Mouse (Mus musculus) stomach, postnatal 0 days (tissue): ENCODE results near the gene Capn11. TPM values are rescaled to one million over a fixed set of nuclear protein-coding genes. Genes with fewer than 3 reads are reported as not detected.
A peak's percentile ranks its signal among the peaks of the same experiment; 100 is the strongest.

Source experiments
- ATAC-seq: fragments of 200-750 bp; cut with Nextera tagmentation; 2 replicates; pipeline ENCODE4 v1.8.0; 2017; ENCODE audit not compliant: low FRiP score, low TSS enrichment
- DNase-seq: peaks from one replicate; pipeline ENCODE4 v3.0.0-alpha.2; 2016; ENCODE audit warnings: low spot score
- H3K27ac ChIP-seq: fragments of 300-500 bp; sonication (generic); replicated peaks from 2 replicates; pipeline ENCODE4 v1.5.1; 2014; ENCODE audit warnings: mild to moderate bottlenecking, control low read depth
- H3K27me3 ChIP-seq: fragments of 300-500 bp; sonication (generic); 2 replicates; pipeline ENCODE4 v1.6.1; 2014; ENCODE audit warnings: low read length; ENCODE audit not compliant: control insufficient read depth, insufficient read depth
- H3K36me3 ChIP-seq: fragments of 300-500 bp; sonication (generic); 2 replicates; pipeline ENCODE4 v1.6.1; 2014; ENCODE audit warnings: low read length, mixed read lengths; ENCODE audit not compliant: control insufficient read depth, insufficient read depth
- H3K4me1 ChIP-seq: fragments of 300-500 bp; sonication (generic); replicated peaks from 2 replicates; pipeline ENCODE4 v1.6.1; 2014; ENCODE audit warnings: antibody characterized with exemption; ENCODE audit not compliant: control insufficient read depth, insufficient read depth
- H3K4me2 ChIP-seq: fragments of 300-500 bp; sonication (generic); replicated peaks from 2 replicates; pipeline ENCODE4 v1.6.1; 2014; ENCODE audit warnings: low read depth, mild to moderate bottlenecking, control low read depth, moderate library complexity
- H3K4me3 ChIP-seq: fragments of 300-500 bp; sonication (generic); 2 replicates; pipeline ENCODE4 v1.5.1; 2014; ENCODE audit warnings: low read depth, low read length, control low read depth
- H3K9ac ChIP-seq: fragments of 300-500 bp; sonication (generic); 2 replicates; pipeline ENCODE4 v1.6.1; 2014; ENCODE audit warnings: mild to moderate bottlenecking, low read length, control low read depth, mixed read lengths
- H3K9me3 ChIP-seq: fragments of 300-500 bp; sonication (generic); 2 replicates; pipeline ENCODE4 v1.6.1; 2016; ENCODE audit warnings: low read length; ENCODE audit not compliant: control insufficient read depth
- CTCF ChIP-seq: IDR thresholded peaks from 2 replicates; pipeline ENCODE4 v1.5.1; 2016; ENCODE audit warnings: antibody characterized with exemption, low read depth, mild to moderate bottlenecking, moderate library complexity
- EP300 ChIP-seq: optimal IDR thresholded peaks from 2 replicates; pipeline ENCODE3; 2016; ENCODE audit warnings: antibody characterized with exemption
- WGBS: fragments of 180-500 bp; shearing (Covaris S2); extraction: QIAGEN DNeasy Blood & Tissue Kit; methylation state at CpG from one replicate; pipeline ENCODE4 v1.1.7; 2014; 5-methylcytosine and 5-hydroxymethylcytosine counted together
- polyA plus RNA-seq: library from polyadenylated mRNA; unstranded; fragments of >200 nt; fragmentation: Nextera tagmentation; extraction: Ambion mirVana; gene quantifications from 2 replicates; pipeline ENCODE4 v1.2.1, GENCODE M21; 2015

Gene Capn11
- polyA plus RNA-seq, 1 experiment from 2014 or later: 0.06 TPM

DNA sequence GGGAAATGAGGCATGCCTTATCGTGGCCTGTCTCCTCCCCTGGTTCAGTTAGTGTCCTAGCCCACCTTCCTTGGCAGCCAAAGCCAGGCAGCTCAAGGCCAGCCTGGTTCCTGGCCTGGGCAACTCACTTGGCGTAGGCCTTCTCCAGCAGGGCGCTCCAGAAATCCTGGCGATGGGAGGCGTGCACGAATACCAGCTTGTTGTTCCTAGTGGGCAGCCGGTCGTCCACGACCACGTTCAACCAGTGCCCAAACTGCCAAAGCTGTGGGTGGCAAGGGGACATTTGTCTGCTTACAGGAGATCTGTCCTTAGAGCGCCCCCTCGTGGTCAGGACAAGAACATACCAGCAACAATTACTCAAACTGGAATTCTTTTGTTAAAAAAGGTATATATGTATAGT, 16.4 kb downstream of the Capn11 start:
- no peak overlapping the region for H3K9ac ChIP-seq
- no peaks in the 10 kb centered on the region for H3K4me1 ChIP-seq
- TF ChIP-seq EP300 (no peak), CTCF (peak; percentile 88)
- no peaks in the 10 kb centered on the region for H3K9me3 ChIP-seq
- no peaks in the 10 kb centered on the region for H3K27me3 ChIP-seq
- H3K36me3 ChIP-seq: no peaks in the 10 kb centered on the region
- DNase-seq (peak; percentile 75), ATAC-seq (peak; percentile 42; the same call in 1 of the 2 replicates)
- 26% methylated on average over 12 of the region's 12 CpGs for WGBS
- no peak overlapping the region for H3K4me3 ChIP-seq
- H3K27ac ChIP-seq: no peak overlapping the region
- H3K4me2 ChIP-seq: no peak overlapping the region

DNA sequence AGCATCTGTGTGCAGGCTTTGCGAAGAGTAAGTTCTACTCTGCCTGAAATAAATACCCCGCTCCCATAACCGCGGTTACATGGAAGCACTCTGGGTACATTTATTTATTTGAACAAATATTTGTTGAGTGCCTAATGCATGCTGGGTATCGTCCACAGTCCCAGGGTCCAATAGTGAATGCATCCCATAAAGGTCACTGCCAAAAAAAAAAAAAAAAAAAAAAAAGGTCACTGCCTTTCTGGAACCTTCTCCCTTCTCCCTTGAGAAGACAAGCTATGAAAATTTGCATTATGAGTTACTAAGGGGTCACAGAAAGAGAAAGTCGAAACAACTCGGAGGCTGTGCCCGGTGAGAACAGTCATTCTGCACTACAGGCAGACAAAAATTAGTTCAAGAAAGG, 17.1 kb downstream of the Capn11 start:
- TF ChIP-seq CTCF (no peak), EP300 (no peak)
- DNase-seq (no peak), ATAC-seq (no peak)
- no peak overlapping the region for H3K4me2 ChIP-seq
- no peak overlapping the region for H3K27ac ChIP-seq
- no peak overlapping the region for H3K9ac ChIP-seq
- H3K4me1 ChIP-seq: no peaks in the 10 kb centered on the region
- H3K4me3 ChIP-seq: no peak overlapping the region
- H3K36me3 ChIP-seq: no peaks in the 10 kb centered on the region
- no peaks in the 10 kb centered on the region for H3K27me3 ChIP-seq
- 78% methylated on average over 8 of the region's 8 CpGs for WGBS
- no peaks in the 10 kb centered on the region for H3K9me3 ChIP-seq

DNA sequence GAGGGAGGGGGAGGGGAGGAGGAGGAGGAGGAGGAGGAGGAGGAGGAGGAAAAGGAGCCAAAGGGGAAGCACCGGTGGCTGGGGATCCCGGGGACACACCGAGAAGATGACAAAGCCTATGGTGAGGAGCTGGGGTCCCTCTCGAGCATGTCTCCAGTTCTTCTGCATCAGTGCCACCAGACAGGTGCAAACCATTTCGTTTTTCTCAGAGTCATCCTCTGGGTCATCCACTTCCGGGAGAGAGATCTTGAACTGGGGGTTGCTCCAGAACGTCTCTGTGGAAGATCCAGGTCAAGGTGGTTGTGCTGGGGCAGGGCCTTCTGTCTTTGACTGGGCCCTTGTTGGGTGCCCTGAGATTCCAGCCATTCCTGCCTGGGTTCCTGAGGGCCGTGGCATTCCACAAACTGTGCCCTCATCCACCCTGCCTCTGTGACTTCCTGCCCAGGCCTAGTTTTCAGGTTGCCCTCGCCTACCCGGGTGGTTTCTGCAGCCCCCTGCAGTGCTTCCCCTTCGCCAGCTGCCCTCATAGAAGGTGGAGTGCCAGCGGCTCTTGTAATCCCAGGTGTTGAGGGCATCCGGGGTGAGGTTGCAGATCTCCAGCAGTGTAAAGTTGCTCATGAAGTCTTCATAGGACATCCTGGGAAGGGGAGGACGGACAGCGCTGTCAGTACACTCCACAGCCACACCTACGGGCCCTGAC, 20.4 kb downstream of the Capn11 start:
- ATAC-seq (no peak), DNase-seq (no peak)
- Histone ChIP-seq H3K9me3 (no peaks in the 10 kb centered on the region), H3K9ac (no peak overlapping the region), H3K27ac (no peak overlapping the region), H3K4me1 (no peaks in the 10 kb centered on the region), H3K4me2 (no peak overlapping the region), H3K4me3 (no peak overlapping the region), H3K27me3 (no peaks in the 10 kb centered on the region), H3K36me3 (no peaks in the 10 kb centered on the region)
- TF ChIP-seq EP300 (no peak), CTCF (no peak)
- 72% methylated on average over 16 of the region's 16 CpGs for WGBS

- H3K4me1 ChIP-seq: peaks cover 4% of the 10 kb centered on the region; the same call in 1 of the 2 replicates
- H3K4me2 ChIP-seq: no peak overlapping the region
- no peaks in the 10 kb centered on the region for H3K27me3 ChIP-seq
- DNase-seq (no peak), ATAC-seq (no peak)
- H3K36me3 ChIP-seq: no peaks in the 10 kb centered on the region
- no peak overlapping the region for H3K4me3 ChIP-seq
- H3K27ac ChIP-seq: no peak overlapping the region
- TF ChIP-seq EP300: no peak
- no peak for TF ChIP-seq CTCF
- no peak overlapping the region for H3K9ac ChIP-seq
- 80% methylated on average over 5 of the region's 5 CpGs for WGBS
- H3K9me3 ChIP-seq: no peaks in the 10 kb centered on the region
Measured at GRCm38 (mm10) chr17:45634033-45634432, 25.1 kb downstream of the Capn11 start.

- no peaks in the 10 kb centered on the region for H3K9me3 ChIP-seq
- no peaks in the 10 kb centered on the region for H3K36me3 ChIP-seq
- no peak overlapping the region; the same call in 1 of the 2 replicates for H3K27ac ChIP-seq
- H3K27me3 ChIP-seq: no peaks in the 10 kb centered on the region
- WGBS: 71% methylated on average over 6 of the region's 6 CpGs
- no peak overlapping the region for H3K4me3 ChIP-seq
- TF ChIP-seq CTCF (no peak), EP300 (no peak)
- H3K4me1 ChIP-seq: peaks cover 4% of the 10 kb centered on the region; the same call in 1 of the 2 replicates
- DNase-seq (no peak), ATAC-seq (no peak)
- H3K4me2 ChIP-seq: no peak overlapping the region
- H3K9ac ChIP-seq: no peak overlapping the region
Measured at GRCm38 (mm10) chr17:45631940-45632339, 27.2 kb downstream of the Capn11 start.

- H3K4me1 ChIP-seq: peaks cover 4% of the 10 kb centered on the region; the same call in 1 of the 2 replicates
- no peak for DNase-seq
- WGBS: 56% methylated on average over 3 of the region's 3 CpGs
Measured at GRCm38 (mm10) chr17:45630992-45631391, 28.1 kb downstream of the Capn11 start.

More at GRCm38 (mm10) chr17:45630992-45631391, 28.1 kb downstream of the Capn11 start:
- H3K4me2 ChIP-seq: no peak overlapping the region; the same call in 1 of the 2 replicates
- no peaks in the 10 kb centered on the region for H3K27me3 ChIP-seq
- H3K36me3 ChIP-seq: no peaks in the 10 kb centered on the region
- no peaks in the 10 kb centered on the region for H3K9me3 ChIP-seq
- no peak overlapping the region for H3K9ac ChIP-seq
- no peak for ATAC-seq
- TF ChIP-seq EP300 (no peak), CTCF (no peak)
- no peak overlapping the region for H3K27ac ChIP-seq
- H3K4me3 ChIP-seq: no peak overlapping the region
